Mouse (Mus musculus) cerebellum, adult 2 months (tissue): Measurements from ENCODE around the gene Zfp341. TPM values are rescaled to one million over a fixed set of nuclear protein-coding genes. Genes with fewer than 3 reads are reported as not detected.

ENCODE experiments used
- DNase-seq, 2 experiments: peaks; one replicate each; pipeline ENCODE4 v3.0.0; 2021
- H3K27ac ChIP-seq: fragments of 200-500 bp; 2 replicates; pipeline ENCODE4 v1.5.1; 2012; ENCODE audit warnings: low read length, control low read depth, inconsistent platforms; ENCODE audit not compliant: insufficient read depth
- H3K27me3 ChIP-seq: fragments of 200-500 bp; 2 replicates; pipeline ENCODE4 v1.6.1; 2012; ENCODE audit warnings: inconsistent platforms, mild to moderate bottlenecking, low read length, moderate library complexity; ENCODE audit not compliant: control insufficient read depth, insufficient read depth
- H3K4me1 ChIP-seq: fragments of 200-500 bp; 2 replicates; pipeline ENCODE4 v1.6.1; 2011; ENCODE audit warnings: low read length; ENCODE audit not compliant: control insufficient read depth, insufficient read depth
- H3K4me3 ChIP-seq: fragments of 200-500 bp; replicated peaks from 2 replicates; pipeline ENCODE3; 2011; ENCODE audit warnings: mild to moderate bottlenecking, low read depth, low read length, control low read depth; ENCODE audit not compliant: insufficient read depth
- CTCF ChIP-seq: fragments of 200-500 bp; IDR thresholded peaks from 2 replicates; pipeline ENCODE4 v1.5.1; 2011; ENCODE audit warnings: low read depth, mild to moderate bottlenecking, control low read depth, low read length, moderate library complexity, borderline replicate concordance; ENCODE audit not compliant: insufficient read depth
- POLR2A ChIP-seq: fragments of 200-500 bp; IDR thresholded peaks from 2 replicates; pipeline ENCODE4 v1.6.1; 2011; ENCODE audit warnings: low read length, control low read depth, borderline replicate concordance; ENCODE audit not compliant: insufficient read depth
- WGBS: fragments of 180-500 bp; shearing (Covaris S2); methylation state at CpG from one replicate; pipeline ENCODE4 v1.1.7; 2018; 5-methylcytosine and 5-hydroxymethylcytosine counted together
- polyA plus RNA-seq: library from polyadenylated mRNA; depleted of rRNA; stranded (reverse); fragments of >200 nt; gene quantifications from 2 replicates; pipeline ENCODE4 v1.2.3, GENCODE M21; 2012

The Zfp341 gene
- polyA plus RNA-seq, 1 experiment: 11.5 TPM

- Histone ChIP-seq H3K27ac (peak overlapping the region; percentile 56; the same call in 1 of the 2 replicates), H3K4me3 (peak overlapping the region; percentile 98), H3K27me3 (no peaks in the 10 kb centered on the region), H3K4me1 (peaks cover 13% of the 10 kb centered on the region; the same call in 1 of the 2 replicates)
- 6% methylated on average over 12 of the region's 12 CpGs for WGBS
- DNase-seq: no peak
- TF ChIP-seq POLR2A (no peak), CTCF (no peak)
Measured at GRCm38 (mm10) chr2:154657486-154658237, 44.6 kb downstream of the Zfp341 start.

- H3K27me3 ChIP-seq: no peaks in the 10 kb centered on the region
- DNase-seq: no peak
- no peak overlapping the region for H3K27ac ChIP-seq
- peak overlapping the region; percentile 11 for H3K4me3 ChIP-seq
- TF ChIP-seq CTCF: no peak
- TF ChIP-seq POLR2A: no peak
- WGBS: 77% methylated on average over 4 of the region's 4 CpGs
- peaks cover 13% of the 10 kb centered on the region; the same call in 1 of the 2 replicates for H3K4me1 ChIP-seq
Measured at GRCm38 (mm10) chr2:154659070-154659469, 46.0 kb downstream of the Zfp341 start.

DNA sequence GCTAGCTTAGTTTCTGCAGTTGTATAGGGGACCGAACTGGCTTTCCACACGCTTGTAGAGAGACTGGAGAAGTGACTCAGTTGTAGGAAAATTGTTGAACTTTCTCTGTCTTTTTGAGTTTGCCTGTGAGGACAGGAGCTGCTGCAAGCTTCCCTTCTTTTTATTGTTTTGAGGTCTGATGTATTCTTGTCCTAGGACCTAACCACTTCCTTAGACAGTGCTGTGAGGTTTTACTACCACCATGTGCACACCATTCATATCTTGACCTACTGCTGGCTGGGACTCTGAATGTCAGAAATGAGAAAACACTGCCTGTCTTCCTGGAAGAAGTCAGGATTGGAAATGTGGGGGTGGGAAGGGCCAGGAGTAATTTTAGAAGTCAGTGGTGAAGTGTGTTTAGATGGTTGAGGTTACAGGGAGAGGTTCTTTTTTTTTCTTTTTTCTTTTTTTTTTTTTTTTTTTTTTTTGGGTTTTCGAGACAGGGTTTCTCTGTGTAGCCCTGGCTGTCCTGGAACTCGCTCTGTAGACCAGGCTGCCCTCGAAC, 46.5 kb downstream of the Zfp341 start:
- Histone ChIP-seq H3K4me1 (peaks cover 13% of the 10 kb centered on the region; the same call in 1 of the 2 replicates), H3K4me3 (no peak overlapping the region), H3K27me3 (no peaks in the 10 kb centered on the region), H3K27ac (no peak overlapping the region)
- DNase-seq: no peak
- TF ChIP-seq POLR2A (no peak), CTCF (no peak)
- WGBS: 70% methylated on average over 4 of the region's 5 CpGs

- Histone ChIP-seq H3K27ac (no peak overlapping the region), H3K4me1 (peaks cover 12% of the 10 kb centered on the region), H3K4me3 (no peak overlapping the region), H3K27me3 (no peaks in the 10 kb centered on the region)
- DNase-seq: no peak
- no peak for TF ChIP-seq CTCF
- no peak for TF ChIP-seq POLR2A
- WGBS: 94% methylated on average over 7 of the region's 7 CpGs
Measured at GRCm38 (mm10) chr2:154668680-154669079, 55.6 kb downstream of the Zfp341 start.

DNA sequence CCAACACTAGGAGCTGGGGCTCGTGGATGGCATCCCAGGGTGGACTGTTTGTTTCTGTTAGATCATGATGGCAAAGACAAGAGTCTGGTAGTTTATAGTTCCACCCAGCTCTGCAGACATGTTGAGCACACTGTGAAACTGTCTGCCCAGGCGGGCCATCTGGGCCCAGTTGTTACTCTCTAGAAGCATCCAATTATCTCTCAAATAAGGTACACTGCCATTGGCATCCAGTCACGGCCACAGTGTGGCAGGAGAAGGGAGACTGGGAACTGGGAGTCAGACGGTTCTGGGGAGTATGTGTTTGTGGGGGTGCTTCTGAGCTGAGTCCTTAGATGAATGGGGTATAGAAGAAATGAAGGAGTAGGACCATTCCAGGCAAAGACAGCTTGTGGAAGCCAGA, 57.0 kb downstream of the Zfp341 start:
- H3K27me3 ChIP-seq: no peaks in the 10 kb centered on the region
- peaks cover 12% of the 10 kb centered on the region for H3K4me1 ChIP-seq
- no peak for DNase-seq
- TF ChIP-seq CTCF (no peak), POLR2A (no peak)
- 11% methylated on average over 4 of the region's 4 CpGs for WGBS
- H3K27ac ChIP-seq: no peak overlapping the region
- H3K4me3 ChIP-seq: no peak overlapping the region

- 69% methylated on average over 4 of the region's 4 CpGs for WGBS
- TF ChIP-seq POLR2A: no peak
- TF ChIP-seq CTCF: no peak
- Histone ChIP-seq H3K4me1 (peaks cover 10% of the 10 kb centered on the region), H3K4me3 (no peak overlapping the region), H3K27me3 (no peaks in the 10 kb centered on the region), H3K27ac (no peak overlapping the region)
- DNase-seq: no peak
Measured at GRCm38 (mm10) chr2:154670741-154671140, 57.6 kb downstream of the Zfp341 start.

DNA sequence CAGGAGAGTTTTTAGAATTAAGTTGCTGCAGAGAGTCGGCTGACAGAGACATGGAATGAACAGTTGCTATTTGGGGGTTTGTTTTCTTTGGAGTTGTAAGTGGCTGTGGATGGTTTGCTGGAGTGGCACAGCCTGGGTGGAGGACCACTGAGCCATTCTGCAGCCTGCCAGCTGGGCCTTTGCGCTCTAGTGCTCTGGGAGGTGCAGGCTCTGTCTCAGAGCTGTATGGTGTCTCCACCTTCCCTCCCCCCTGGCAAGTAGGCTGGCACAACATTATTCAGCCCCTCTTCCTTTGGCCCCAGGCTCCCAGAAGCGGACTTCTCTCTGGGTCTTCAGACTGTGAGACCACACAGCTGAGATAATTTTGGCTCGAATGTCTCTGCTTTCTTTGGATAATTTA, 60.9 kb downstream of the Zfp341 start:
- no peak overlapping the region for H3K4me3 ChIP-seq
- no peaks in the 10 kb centered on the region for H3K27me3 ChIP-seq
- 37% methylated on average over 4 of the region's 4 CpGs for WGBS
- H3K27ac ChIP-seq: no peak overlapping the region
- DNase-seq: no peak
- no peak for TF ChIP-seq POLR2A
- no peak for TF ChIP-seq CTCF
- peaks cover 18% of the 10 kb centered on the region for H3K4me1 ChIP-seq
